Mouse (Mus musculus) urinary bladder, postnatal 4 days (tissue): ENCODE data around the gene Opa3.

Experiments used
- DNase-seq, 2 experiments: peaks; one replicate each; pipeline ENCODE4 v3.0.0; 2021 to 2022; ENCODE audit warnings: low spot score in 2 of 2

Opa3 gene

GRCm38 (mm10) chr7:19227883-19228792, at the start of gene Opa3:
Gene Opa3 (plus strand): TSS chr7:19228334.
- peak; percentile 98 to 99 for DNase-seq

GRCm38 (mm10) chr7:19178443-19179092, 49.6 kb upstream of the Opa3 start:
- DNase-seq = no peak

GRCm38 (mm10) chr7:19179173-19179572, 49.0 kb upstream of the Opa3 start:
- no peak for DNase-seq

- DNase-seq = no peak
Observed at GRCm38 (mm10) chr7:19179936-19180335, 48.2 kb upstream of the Opa3 start.

GRCm38 (mm10) chr7:19180862-19181429, 47.2 kb upstream of the Opa3 start:
- DNase-seq = no peak

GRCm38 (mm10) chr7:19184250-19184649, 43.9 kb upstream of the Opa3 start:
- no peak for DNase-seq

GRCm38 (mm10) chr7:19184758-19185157, 43.4 kb upstream of the Opa3 start:
- DNase-seq = no peak

- DNase-seq = no peak
Observed at GRCm38 (mm10) chr7:19194676-19195075, 33.5 kb upstream of the Opa3 start.

GRCm38 (mm10) chr7:19196676-19197075, 31.5 kb upstream of the Opa3 start:
- DNase-seq = no peak

- no peak for DNase-seq
Observed at GRCm38 (mm10) chr7:19197985-19198384, 30.1 kb upstream of the Opa3 start.

GRCm38 (mm10) chr7:19201660-19202059, 26.5 kb upstream of the Opa3 start:
- no peak for DNase-seq

- no peak for DNase-seq
Observed at GRCm38 (mm10) chr7:19202065-19202850, 25.9 kb upstream of the Opa3 start.

GRCm38 (mm10) chr7:19208201-19208910, 19.8 kb upstream of the Opa3 start:
- no peak for DNase-seq

GRCm38 (mm10) chr7:19208944-19209472, 19.1 kb upstream of the Opa3 start:
- no peak for DNase-seq

GRCm38 (mm10) chr7:19209494-19209893, 18.6 kb upstream of the Opa3 start:
- no peak for DNase-seq

- DNase-seq = no peak
Observed at GRCm38 (mm10) chr7:19210010-19210409, 18.1 kb upstream of the Opa3 start.

GRCm38 (mm10) chr7:19211041-19211675, 17.0 kb upstream of the Opa3 start:
- DNase-seq = no peak

- DNase-seq = peak in 1 of 2 experiments; percentile 30
Observed at GRCm38 (mm10) chr7:19211996-19212755, 16.0 kb upstream of the Opa3 start, which contains the start of gene Gpr4. Gene Gpr4 (plus strand): TSS chr7:19212538.

GRCm38 (mm10) chr7:19213385-19213784, 14.7 kb upstream of the Opa3 start:
- no peak for DNase-seq

- DNase-seq = no peak
Observed at GRCm38 (mm10) chr7:19214369-19214768, 13.8 kb upstream of the Opa3 start.
